Mouse (Mus musculus): ENCODE measurements around the gene Agbl4. TPM values are rescaled to one million over a fixed set of nuclear protein-coding genes. Genes with fewer than 3 reads are reported as not detected.

Agbl4 gene
- total and polyA plus RNA-seq, 2 experiments, result not detected

GRCm38 (mm10) chr4:111687613-111688012 lies 1290.2 kb downstream of the Agbl4 start:
- TF ChIP-seq POLR2A (IDR thresholded peaks at IDR 0.05; ENCODE audit: extremely low read depth, insufficient read depth, low read length) (no peak), CTCF (IDR thresholded peaks at IDR 0.05; ENCODE audit: low read depth, low read length) (peak; percentile 89)
- Histone ChIP-seq H3K36me3 (ENCODE audit: control insufficient read depth, insufficient read depth, low read length) (no peaks in the 10 kb centered on the region), H3K4me3 (ENCODE audit: insufficient read depth, low read depth, low read length) (no peak overlapping the region; the same call in 1 of the 2 replicates), H3K27me3 (ENCODE audit: control insufficient read depth, insufficient read depth, low read length) (no peaks in the 10 kb centered on the region), H3K9ac (ENCODE audit: low read depth, low read length) (no peak overlapping the region), H3K27ac (replicated peaks; ENCODE audit: insufficient read depth, low read depth, low read length) (no peak overlapping the region), H3K4me1 (ENCODE audit: control insufficient read depth, insufficient read depth, low read length) (no peaks in the 10 kb centered on the region), H3K79me2 (ENCODE audit: control insufficient read depth, insufficient read depth, low read length) (no peaks in the 10 kb centered on the region)
- peak; percentile 46 for DNase-seq (ENCODE audit: extremely low read depth, low read depth, low spot score)
- WGBS, result 14% methylated on average over 6 of the region's 6 CpGs

- H3K9ac ChIP-seq (ENCODE audit: low read depth, low read length), result no peak overlapping the region
- no peak overlapping the region for H3K4me3 ChIP-seq (ENCODE audit: insufficient read depth, low read depth, low read length)
- no peak overlapping the region for H3K27ac ChIP-seq (replicated peaks; ENCODE audit: insufficient read depth, low read depth, low read length)
- H3K79me2 ChIP-seq (ENCODE audit: control insufficient read depth, insufficient read depth, low read length), result no peaks in the 10 kb centered on the region
- H3K36me3 ChIP-seq (ENCODE audit: control insufficient read depth, insufficient read depth, low read length), result no peaks in the 10 kb centered on the region
- no peaks in the 10 kb centered on the region for H3K4me1 ChIP-seq (ENCODE audit: control insufficient read depth, insufficient read depth, low read length)
- WGBS, result 85% methylated on average over 5 of the region's 5 CpGs
- no peaks in the 10 kb centered on the region for H3K27me3 ChIP-seq (ENCODE audit: control insufficient read depth, insufficient read depth, low read length)
- TF ChIP-seq CTCF (IDR thresholded peaks at IDR 0.05; ENCODE audit: low read depth, low read length) (no peak), POLR2A (IDR thresholded peaks at IDR 0.05; ENCODE audit: extremely low read depth, insufficient read depth, low read length) (no peak)
- no peak for DNase-seq (ENCODE audit: extremely low read depth, low read depth, low spot score)
Measured at GRCm38 (mm10) chr4:111691057-111691543, 1293.6 kb downstream of the Agbl4 start.

DNA sequence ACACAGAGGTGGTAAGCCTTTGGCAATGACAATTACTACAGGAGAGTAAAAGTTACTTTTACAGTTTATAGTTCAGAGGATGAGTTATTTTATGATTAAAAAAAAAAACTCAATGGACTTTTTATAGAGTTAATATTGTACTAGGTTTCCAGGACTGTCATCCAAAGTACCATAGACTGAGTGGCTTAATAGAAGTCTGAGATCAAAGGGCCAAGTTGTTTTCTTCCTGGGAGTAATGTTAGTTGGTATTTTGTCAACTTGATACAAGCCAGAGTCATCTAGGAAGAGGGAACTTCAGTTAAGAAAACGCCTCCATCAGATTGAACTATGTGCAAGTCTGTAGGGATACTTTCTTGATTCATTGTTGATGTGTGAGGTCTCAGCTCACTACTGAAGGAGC lies 1303.9 kb downstream of the Agbl4 start:
- Histone ChIP-seq H3K9ac (ENCODE audit: low read depth, low read length) (no peak overlapping the region), H3K79me2 (ENCODE audit: control insufficient read depth, insufficient read depth, low read length) (no peaks in the 10 kb centered on the region), H3K27me3 (ENCODE audit: control insufficient read depth, insufficient read depth, low read length) (no peaks in the 10 kb centered on the region), H3K4me1 (ENCODE audit: control insufficient read depth, insufficient read depth, low read length) (no peaks in the 10 kb centered on the region), H3K27ac (replicated peaks; ENCODE audit: insufficient read depth, low read depth, low read length) (no peak overlapping the region), H3K36me3 (ENCODE audit: control insufficient read depth, insufficient read depth, low read length) (no peaks in the 10 kb centered on the region), H3K4me3 (ENCODE audit: insufficient read depth, low read depth, low read length) (no peak overlapping the region)
- DNase-seq (ENCODE audit: extremely low read depth, low read depth, low spot score), result no peak
- TF ChIP-seq CTCF (IDR thresholded peaks at IDR 0.05; ENCODE audit: low read depth, low read length) (no peak), POLR2A (IDR thresholded peaks at IDR 0.05; ENCODE audit: extremely low read depth, insufficient read depth, low read length) (no peak)
- WGBS, result 59% methylated on average over 1 of the region's 1 CpGs

GRCm38 (mm10) chr4:111704126-111704525 lies 1306.7 kb downstream of the Agbl4 start:
- TF ChIP-seq POLR2A (IDR thresholded peaks at IDR 0.05; ENCODE audit: extremely low read depth, insufficient read depth, low read length) (no peak), CTCF (IDR thresholded peaks at IDR 0.05; ENCODE audit: low read depth, low read length) (no peak)
- Histone ChIP-seq H3K36me3 (ENCODE audit: control insufficient read depth, insufficient read depth, low read length) (no peaks in the 10 kb centered on the region), H3K79me2 (ENCODE audit: control insufficient read depth, insufficient read depth, low read length) (no peaks in the 10 kb centered on the region), H3K27ac (replicated peaks; ENCODE audit: insufficient read depth, low read depth, low read length) (no peak overlapping the region), H3K4me3 (ENCODE audit: insufficient read depth, low read depth, low read length) (no peak overlapping the region), H3K9ac (ENCODE audit: low read depth, low read length) (no peak overlapping the region), H3K4me1 (ENCODE audit: control insufficient read depth, insufficient read depth, low read length) (no peaks in the 10 kb centered on the region), H3K27me3 (ENCODE audit: control insufficient read depth, insufficient read depth, low read length) (no peaks in the 10 kb centered on the region)
- DNase-seq (ENCODE audit: extremely low read depth, low read depth, low spot score), result no peak
- 91% methylated on average over 2 of the region's 2 CpGs for WGBS

GRCm38 (mm10) chr4:111704975-111705374 lies 1307.5 kb downstream of the Agbl4 start:
- 72% methylated on average over 3 of the region's 3 CpGs for WGBS
- DNase-seq (ENCODE audit: extremely low read depth, low read depth, low spot score), result no peak
- Histone ChIP-seq H3K9ac (ENCODE audit: low read depth, low read length) (no peak overlapping the region), H3K36me3 (ENCODE audit: control insufficient read depth, insufficient read depth, low read length) (no peaks in the 10 kb centered on the region), H3K79me2 (ENCODE audit: control insufficient read depth, insufficient read depth, low read length) (no peaks in the 10 kb centered on the region), H3K4me3 (ENCODE audit: insufficient read depth, low read depth, low read length) (no peak overlapping the region), H3K27me3 (ENCODE audit: control insufficient read depth, insufficient read depth, low read length) (no peaks in the 10 kb centered on the region), H3K27ac (replicated peaks; ENCODE audit: insufficient read depth, low read depth, low read length) (no peak overlapping the region), H3K4me1 (ENCODE audit: control insufficient read depth, insufficient read depth, low read length) (no peaks in the 10 kb centered on the region)
- no peak for TF ChIP-seq POLR2A (IDR thresholded peaks at IDR 0.05; ENCODE audit: extremely low read depth, insufficient read depth, low read length)
- no peak for TF ChIP-seq CTCF (IDR thresholded peaks at IDR 0.05; ENCODE audit: low read depth, low read length)

Other genes starting within 250 kb of the Agbl4 start
- not detected in 2 replicates for gene Elavl4, start 45.8 kb upstream of the Agbl4 start, total RNA-seq (2014; rRNA removed)
- gene Elavl4, start 45.8 kb upstream of the Agbl4 start, polyA plus RNA-seq (2012; rRNA removed), result not detected in 2 replicates

Measured in liver, adult 2 months (tissue).